Mouse (Mus musculus) limb, embryonic 10.5 days (tissue): Measurements from ENCODE around the gene Fam213b. TPM values are rescaled to one million over a fixed set of nuclear protein-coding genes. Genes with fewer than 3 reads are reported as not detected.

Experiments used
- DNase-seq: peaks from one replicate; pipeline ENCODE4 v3.0.0-alpha.2; 2017; ENCODE audit warnings: low spot score
- H3K27ac ChIP-seq: fragments of 300-500 bp; sonication (generic); 2 replicates; pipeline ENCODE4 v1.5.1; 2016; ENCODE audit warnings: mild to moderate bottlenecking
- H3K27me3 ChIP-seq: fragments of 300-500 bp; sonication (generic); 2 replicates; pipeline ENCODE4 v1.6.1; 2016; ENCODE audit warnings: low read depth, mild to moderate bottlenecking; ENCODE audit not compliant: poor library complexity, severe bottlenecking
- H3K36me3 ChIP-seq: fragments of 300-500 bp; sonication (generic); 2 replicates; pipeline ENCODE4 v1.6.1; 2016; ENCODE audit warnings: mild to moderate bottlenecking, moderate library complexity
- H3K4me1 ChIP-seq: fragments of 300-500 bp; sonication (generic); 2 replicates; pipeline ENCODE4 v1.6.1; 2016
- H3K4me3 ChIP-seq: fragments of 300-500 bp; sonication (generic); 2 replicates; pipeline ENCODE4 v1.5.1; 2016; ENCODE audit warnings: mild to moderate bottlenecking, moderate library complexity
- H3K9me3 ChIP-seq: fragments of 300-500 bp; sonication (generic); replicated peaks from 2 replicates; pipeline ENCODE4 v1.6.1; 2016; ENCODE audit warnings: mild to moderate bottlenecking
- WGBS: fragments of 180-500 bp; shearing (Covaris S2); methylation state at CpG from one replicate; pipeline ENCODE4 v1.1.7; 2016; 5-methylcytosine and 5-hydroxymethylcytosine counted together
- polyA plus RNA-seq: library from polyadenylated mRNA; unstranded; fragments of >200 nt; fragmentation: Nextera tagmentation; extraction: Ambion mirVana; gene quantifications from 2 replicates; pipeline ENCODE4 v1.2.1, GENCODE M21; 2016

Gene Fam213b
- polyA plus RNA-seq, 1 experiment from 2014 or later: 42.7 TPM

- Histone ChIP-seq H3K9me3 (no peaks in the 10 kb centered on the region), H3K4me1 (peaks cover 12% of the 10 kb centered on the region), H3K27ac (no peak overlapping the region), H3K27me3 (0 out of 2 replicates have a peak, but pooled peaks cover 12% of the 10 kb centered on the region), H3K36me3 (no peaks in the 10 kb centered on the region), H3K4me3 (no peak overlapping the region)
- 71% methylated on average over 13 of the region's 13 CpGs for WGBS
- no peak for DNase-seq
These were observed 11.9 kb downstream of the Fam213b start for GRCm38 (mm10) chr4:154886876-154887592.

GRCm38 (mm10) chr4:154885416-154885815, 13.5 kb downstream of the Fam213b start:
- no peak overlapping the region for H3K27ac ChIP-seq
- 0 out of 2 replicates have a peak, but pooled peaks cover 4% of the 10 kb centered on the region for H3K27me3 ChIP-seq
- no peak for DNase-seq
- peaks cover 12% of the 10 kb centered on the region for H3K4me1 ChIP-seq
- no peaks in the 10 kb centered on the region for H3K36me3 ChIP-seq
- 81% methylated on average over 11 of the region's 11 CpGs for WGBS
- H3K4me3 ChIP-seq: no peak overlapping the region
- H3K9me3 ChIP-seq: no peaks in the 10 kb centered on the region

- 0 out of 2 replicates have a peak, but pooled peaks cover 4% of the 10 kb centered on the region for H3K27me3 ChIP-seq
- H3K36me3 ChIP-seq: no peaks in the 10 kb centered on the region
- no peak for DNase-seq
- H3K4me3 ChIP-seq: no peak overlapping the region
- no peaks in the 10 kb centered on the region for H3K9me3 ChIP-seq
- 22% methylated on average over 14 of the region's 14 CpGs for WGBS
- H3K4me1 ChIP-seq: peaks cover 22% of the 10 kb centered on the region
- H3K27ac ChIP-seq: no peak overlapping the region
These were observed 16.8 kb downstream of the Fam213b start for GRCm38 (mm10) chr4:154882014-154882659.

- no peak overlapping the region for H3K27ac ChIP-seq
- no peak overlapping the region for H3K4me3 ChIP-seq
- no peaks in the 10 kb centered on the region for H3K36me3 ChIP-seq
- H3K27me3 ChIP-seq: 0 out of 2 replicates have a peak, but pooled peaks cover 8% of the 10 kb centered on the region
- no peak for DNase-seq
- peaks cover 15% of the 10 kb centered on the region; the same call in 1 of the 2 replicates for H3K4me1 ChIP-seq
- H3K9me3 ChIP-seq: no peaks in the 10 kb centered on the region
- WGBS: 87% methylated on average over 6 of the region's 6 CpGs
These were observed 18.2 kb downstream of the Fam213b start for GRCm38 (mm10) chr4:154880730-154881129.

- Histone ChIP-seq H3K4me1 (peaks cover 12% of the 10 kb centered on the region; the same call in 1 of the 2 replicates), H3K36me3 (no peaks in the 10 kb centered on the region), H3K4me3 (peak overlapping the region; percentile 52), H3K27me3 (0 out of 2 replicates have a peak, but pooled peaks cover 3% of the 10 kb centered on the region), H3K27ac (peak overlapping the region; percentile 86), H3K9me3 (no peaks in the 10 kb centered on the region)
- WGBS: 13% methylated on average over 17 of the region's 18 CpGs
- peak; percentile 99 for DNase-seq
These were observed 20.9 kb downstream of the Fam213b start for GRCm38 (mm10) chr4:154877864-154878548.

- Histone ChIP-seq H3K9me3 (no peaks in the 10 kb centered on the region), H3K4me3 (no peak overlapping the region), H3K36me3 (no peaks in the 10 kb centered on the region), H3K27ac (no peak overlapping the region), H3K27me3 (peaks cover 30% of the 10 kb centered on the region), H3K4me1 (peaks cover 14% of the 10 kb centered on the region)
- DNase-seq: no peak
- WGBS: 76% methylated on average over 6 of the region's 6 CpGs
These were observed 25.7 kb downstream of the Fam213b start for GRCm38 (mm10) chr4:154873186-154873585.

GRCm38 (mm10) chr4:154871757-154872251, 27.1 kb downstream of the Fam213b start:
- peak; percentile 56 for DNase-seq
- peak overlapping the region; percentile 32 for H3K4me3 ChIP-seq

GRCm38 (mm10) chr4:154870721-154871120, 28.2 kb downstream of the Fam213b start:
- no peak for DNase-seq
- H3K4me3 ChIP-seq: no peak overlapping the region
- 90% methylated on average over 4 of the region's 4 CpGs for WGBS
- H3K27ac ChIP-seq: no peak overlapping the region
- H3K9me3 ChIP-seq: no peaks in the 10 kb centered on the region
- H3K36me3 ChIP-seq: no peaks in the 10 kb centered on the region
- H3K4me1 ChIP-seq: peaks cover 12% of the 10 kb centered on the region
- peaks cover 35% of the 10 kb centered on the region for H3K27me3 ChIP-seq

More at GRCm38 (mm10) chr4:154871757-154872251, 27.1 kb downstream of the Fam213b start:
- Histone ChIP-seq H3K36me3 (no peaks in the 10 kb centered on the region), H3K4me1 (peaks cover 12% of the 10 kb centered on the region), H3K27ac (peak overlapping the region; percentile 1; the same call in 1 of the 2 replicates), H3K27me3 (peaks cover 38% of the 10 kb centered on the region), H3K9me3 (no peaks in the 10 kb centered on the region)
- WGBS: 2% methylated on average over 13 of the region's 13 CpGs

GRCm38 (mm10) chr4:154869440-154869839, 29.5 kb downstream of the Fam213b start, which contains the start of gene Mmel1:
Gene Mmel1 (plus strand): TSS chr4:154869585.
- WGBS: 89% methylated on average over 7 of the region's 7 CpGs
- peaks cover 35% of the 10 kb centered on the region for H3K27me3 ChIP-seq

GRCm38 (mm10) chr4:154867257-154867656, 31.7 kb downstream of the Fam213b start:
- no peak overlapping the region for H3K4me3 ChIP-seq
- H3K36me3 ChIP-seq: no peaks in the 10 kb centered on the region
- 85% methylated on average over 6 of the region's 6 CpGs for WGBS
- no peaks in the 10 kb centered on the region for H3K9me3 ChIP-seq
- no peak for DNase-seq
- peaks cover 33% of the 10 kb centered on the region for H3K27me3 ChIP-seq
- peaks cover 28% of the 10 kb centered on the region for H3K4me1 ChIP-seq
- H3K27ac ChIP-seq: no peak overlapping the region

More at GRCm38 (mm10) chr4:154869440-154869839, 29.5 kb downstream of the Fam213b start, which contains the start of gene Mmel1:
- DNase-seq: no peak
- Histone ChIP-seq H3K36me3 (no peaks in the 10 kb centered on the region), H3K27ac (no peak within 1 kb of the TSS), H3K9me3 (no peaks in the 10 kb centered on the region), H3K4me1 (peaks cover 22% of the 10 kb centered on the region), H3K4me3 (no peak within 1 kb of the TSS)

- H3K4me1 ChIP-seq: peaks cover 19% of the 10 kb centered on the region
- H3K27ac ChIP-seq: no peak overlapping the region
- no peaks in the 10 kb centered on the region for H3K9me3 ChIP-seq
- DNase-seq: no peak
- 89% methylated on average over 5 of the region's 5 CpGs for whole genome bisulfite sequencing
- no peaks in the 10 kb centered on the region for H3K36me3 ChIP-seq
- H3K4me3 ChIP-seq: no peak overlapping the region
- peaks cover 25% of the 10 kb centered on the region for H3K27me3 ChIP-seq
These were observed 32.5 kb downstream of the Fam213b start for GRCm38 (mm10) chr4:154866391-154866790.

- Histone ChIP-seq H3K27ac (peak overlapping the region; percentile 87), H3K4me3 (peak overlapping the region; percentile 50), H3K27me3 (peaks cover 14% of the 10 kb centered on the region; the same call in 1 of the 2 replicates), H3K9me3 (no peaks in the 10 kb centered on the region), H3K4me1 (peaks cover 16% of the 10 kb centered on the region), H3K36me3 (no peaks in the 10 kb centered on the region)
- WGBS: 85% methylated on average over 18 of the region's 18 CpGs
- DNase-seq: no peak
These were observed 33.8 kb downstream of the Fam213b start for GRCm38 (mm10) chr4:154864961-154865760.
